Mouse (Mus musculus) kidney, embryonic 14.5 days (tissue): Measurements from ENCODE around the gene Zkscan3. TPM values are rescaled to one million over a fixed set of nuclear protein-coding genes. Genes with fewer than 3 reads are reported as not detected.
A peak's percentile ranks its signal among the peaks of the same experiment; 100 is the strongest.

Experiments used
- ATAC-seq: fragments of 200-750 bp; cut with Nextera tagmentation; 2 replicates; pipeline ENCODE4 v1.8.0; 2017; ENCODE audit warnings: moderate number of reproducible peaks, mild to moderate bottlenecking, moderate TSS enrichment, moderate library complexity; ENCODE audit not compliant: low FRiP score, low TSS enrichment
- H3K27ac ChIP-seq: fragments of 300-500 bp; sonication (generic); 2 replicates; pipeline ENCODE4 v1.5.1; 2014; ENCODE audit warnings: low read depth, mild to moderate bottlenecking, low read length, moderate library complexity, mixed read lengths
- H3K27me3 ChIP-seq: fragments of 300-500 bp; sonication (generic); 2 replicates; pipeline ENCODE4 v1.6.1; 2014; ENCODE audit warnings: mild to moderate bottlenecking, low read length; ENCODE audit not compliant: control insufficient read depth, insufficient read depth
- H3K36me3 ChIP-seq: fragments of 300-500 bp; sonication (generic); 2 replicates; pipeline ENCODE4 v1.6.1; 2014; ENCODE audit warnings: low read length, mixed read lengths; ENCODE audit not compliant: control insufficient read depth, insufficient read depth
- H3K4me1 ChIP-seq: fragments of 300-500 bp; sonication (generic); 2 replicates; pipeline ENCODE4 v1.6.1; 2014; ENCODE audit warnings: low read length, mixed read lengths; ENCODE audit not compliant: control insufficient read depth, insufficient read depth
- H3K4me2 ChIP-seq: fragments of 300-500 bp; sonication (generic); replicated peaks from 2 replicates; pipeline ENCODE4 v1.6.1; 2014; ENCODE audit warnings: low read depth, mild to moderate bottlenecking, low read length
- H3K4me3 ChIP-seq: fragments of 300-500 bp; sonication (generic); 2 replicates; pipeline ENCODE4 v1.5.1; 2014; ENCODE audit warnings: mild to moderate bottlenecking, low read length
- H3K9ac ChIP-seq: fragments of 300-500 bp; sonication (generic); 2 replicates; pipeline ENCODE4 v1.6.1; 2014; ENCODE audit warnings: low read depth, mild to moderate bottlenecking, low read length, moderate library complexity
- H3K9me3 ChIP-seq: fragments of 300-500 bp; sonication (generic); 2 replicates; pipeline ENCODE4 v1.6.1; 2016; ENCODE audit warnings: low read length; ENCODE audit not compliant: control insufficient read depth
- WGBS: fragments of 180-500 bp; shearing (Covaris S2); extraction: QIAGEN DNeasy Blood & Tissue Kit; methylation state at CpG from one replicate; pipeline ENCODE4 v1.1.7; 2014; 5-methylcytosine and 5-hydroxymethylcytosine counted together
- microRNA counts: library from miRNA; unstranded; fragments of <30 nt; microRNA quantifications from one replicate; lab custom pipeline; 2017
- microRNA-seq: library from miRNA; unstranded; fragments of <30 nt; microRNA quantifications from one replicate; pipeline ENCODE4, GENCODE M21; 2016
- polyA plus RNA-seq: library from polyadenylated mRNA; unstranded; fragments of >200 nt; fragmentation: Nextera tagmentation; extraction: Ambion mirVana; gene quantifications from 2 replicates; pipeline ENCODE4 v1.2.1, GENCODE M21; 2014

Zkscan3 gene
- polyA plus RNA-seq, 1 experiment from 2014 or later = 80.4 TPM

GRCm38 (mm10) chr13:21366635-21367034 lies 35.9 kb downstream of the Zkscan3 start:
- H3K9me3 ChIP-seq = no peaks in the 10 kb centered on the region
- no peak overlapping the region for H3K9ac ChIP-seq
- H3K27me3 ChIP-seq = no peaks in the 10 kb centered on the region
- ATAC-seq = no peak
- H3K27ac ChIP-seq = no peak overlapping the region
- H3K36me3 ChIP-seq = peaks cover 34% of the 10 kb centered on the region
- WGBS = 88% methylated on average over 6 of the region's 6 CpGs
- H3K4me1 ChIP-seq = peaks cover 10% of the 10 kb centered on the region
- H3K4me2 ChIP-seq = no peak overlapping the region
- H3K4me3 ChIP-seq = no peak overlapping the region

- Histone ChIP-seq H3K36me3 (peaks cover 15% of the 10 kb centered on the region), H3K27ac (no peak overlapping the region), H3K4me1 (peaks cover 10% of the 10 kb centered on the region), H3K9ac (peak overlapping the region; percentile 89; the same call in 1 of the 2 replicates), H3K4me2 (peak overlapping the region; percentile 65), H3K4me3 (peak overlapping the region; percentile 79), H3K27me3 (no peaks in the 10 kb centered on the region), H3K9me3 (no peaks in the 10 kb centered on the region)
- ATAC-seq = no peak
- WGBS = 81% methylated on average over 12 of the region's 12 CpGs
Measured at GRCm38 (mm10) chr13:21363719-21364118, 38.8 kb downstream of the Zkscan3 start.

GRCm38 (mm10) chr13:21362621-21363248 lies 39.8 kb downstream of the Zkscan3 start, which contains the start of gene Zscan12:
Zscan12 (plus strand) TSS chr13:21362820.
- 0 out of 2 replicates have a peak within 1 kb of the TSS, but pooled peaks have one; percentile 30 for H3K27ac ChIP-seq

GRCm38 (mm10) chr13:21350593-21350992 lies 52.0 kb downstream of the Zkscan3 start:
- no peaks in the 10 kb centered on the region for H3K36me3 ChIP-seq
- no peak for ATAC-seq
- H3K9ac ChIP-seq = no peak overlapping the region
- no peak overlapping the region for H3K27ac ChIP-seq
- no peaks in the 10 kb centered on the region for H3K27me3 ChIP-seq
- no peaks in the 10 kb centered on the region for H3K9me3 ChIP-seq
- no peak overlapping the region for H3K4me3 ChIP-seq
- no peaks in the 10 kb centered on the region for H3K4me1 ChIP-seq
- no peak overlapping the region for H3K4me2 ChIP-seq

More at GRCm38 (mm10) chr13:21362621-21363248, 39.8 kb downstream of the Zkscan3 start, which contains the start of gene Zscan12:
- peaks cover 9% of the 10 kb centered on the region; the same call in 1 of the 2 replicates for H3K36me3 ChIP-seq
- peak within 1 kb of the TSS; percentile 89 for H3K9ac ChIP-seq
- ATAC-seq = peak; percentile 99
- no peaks in the 10 kb centered on the region for H3K27me3 ChIP-seq
- peak within 1 kb of the TSS; percentile 79 for H3K4me3 ChIP-seq
- H3K4me1 ChIP-seq = peaks cover 10% of the 10 kb centered on the region
- no peaks in the 10 kb centered on the region for H3K9me3 ChIP-seq
- H3K4me2 ChIP-seq = peak within 1 kb of the TSS; percentile 65
- 1% methylated on average over 29 of the region's 29 CpGs for WGBS

GRCm38 (mm10) chr13:21346610-21347009 lies 55.9 kb downstream of the Zkscan3 start, which contains the start of gene Olfr1367:
Olfr1367 (plus strand) TSS chr13:21346910.
- Histone ChIP-seq H3K4me3 (no peak within 1 kb of the TSS), H3K4me2 (no peak within 1 kb of the TSS), H3K9me3 (no peaks in the 10 kb centered on the region), H3K27ac (no peak within 1 kb of the TSS), H3K4me1 (no peaks in the 10 kb centered on the region), H3K9ac (no peak within 1 kb of the TSS), H3K27me3 (no peaks in the 10 kb centered on the region), H3K36me3 (no peaks in the 10 kb centered on the region)
- no peak for ATAC-seq
- whole genome bisulfite sequencing = 93% methylated on average over 1 of the region's 1 CpGs

MicroRNAs encoded within 50 kb of the gene (microRNA counts, 519-probe panel; counts per million panel counts)
- 4,097 counts per million, percentile 24 among the panel's probes with 10 or more counts for microRNA mmu-miR-1896 (lab: Ali Mortazavi, UCI)

Small RNAs within 50 kb of the gene (microRNA-seq; reads per million reads assigned to microRNA genes)
- gene Mir1896 = not detected
- gene Mir6942 = not detected

Other genes with a start within 250 kb of the Zkscan3 start
- 145 and 164 TPM in 2 replicates for gene Trim27, start 223.3 kb downstream of the Zkscan3 start, polyA plus RNA-seq
- gene Gpx5, start 110.0 kb downstream of the Zkscan3 start, polyA plus RNA-seq = not detected in 2 replicates
- 3.4 and 3.9 TPM in 2 replicates for gene Gpx6, start 90.6 kb downstream of the Zkscan3 start, polyA plus RNA-seq
- not detected in 2 replicates for gene Olfr1367, start 55.8 kb downstream of the Zkscan3 start, polyA plus RNA-seq
- 10.9 and 15.5 TPM in 2 replicates for gene Zscan12, start 39.9 kb downstream of the Zkscan3 start, polyA plus RNA-seq
- gene Pgbd1, start 38.3 kb upstream of the Zkscan3 start, polyA plus RNA-seq = 3.4 and 4.9 TPM in 2 replicates
- 23.5 and 27.6 TPM in 2 replicates for gene Zscan26, start 51.0 kb upstream of the Zkscan3 start, polyA plus RNA-seq
- 2.2 and 2.6 TPM in 2 replicates for gene Nkapl, start 65.8 kb upstream of the Zkscan3 start, polyA plus RNA-seq
- 3.2 and 3.8 TPM in 2 replicates for gene Zkscan4, start 76.2 kb upstream of the Zkscan3 start, polyA plus RNA-seq
- gene Gm10065, start 76.7 kb upstream of the Zkscan3 start, polyA plus RNA-seq = not detected in 2 replicates
- gene AK157302, start 92.5 kb upstream of the Zkscan3 start, polyA plus RNA-seq = 0.23 and 0.34 TPM in 2 replicates
- gene Gm11273, start 98.7 kb upstream of the Zkscan3 start, polyA plus RNA-seq = 4.7 and 7.2 TPM in 2 replicates
- 7.3 and 11.8 TPM in 2 replicates for gene Zkscan8, start 128.4 kb upstream of the Zkscan3 start, polyA plus RNA-seq
- gene Olfr1366, start 140.1 kb upstream of the Zkscan3 start, polyA plus RNA-seq = 0.18 and 0.20 TPM in 2 replicates
- 0.05 TPM in 1 of 2 replicates, not detected in the other for gene Olfr1535, start 157.1 kb upstream of the Zkscan3 start, polyA plus RNA-seq
- gene Olfr1364, start 179.0 kb upstream of the Zkscan3 start, polyA plus RNA-seq = not detected in 2 replicates
- not detected in 2 replicates for gene Olfr1362, start 211.3 kb upstream of the Zkscan3 start, polyA plus RNA-seq
- gene Olfr11, start 239.8 kb upstream of the Zkscan3 start, polyA plus RNA-seq = 0.07 TPM in 1 of 2 replicates, not detected in the other